Mouse (Mus musculus) bone marrow, adult 2 months (tissue): ENCODE data around the gene Tpm4.

ENCODE experiments used
- CTCF ChIP-seq: fragments of 200-500 bp; IDR thresholded peaks from 2 replicates; pipeline ENCODE4 v1.5.1; 2011; ENCODE audit warnings: low read length, control low read depth; ENCODE audit not compliant: control insufficient read depth, insufficient read depth
- POLR2A ChIP-seq: fragments of 200-500 bp; IDR thresholded peaks from 2 replicates; pipeline ENCODE4 v1.6.1; 2011; ENCODE audit warnings: low read depth, mild to moderate bottlenecking, control low read depth, low read length, borderline replicate concordance; ENCODE audit not compliant: control insufficient read depth

GRCm38 (mm10) chr8:72121997-72122396 is 12.8 kb upstream of the Tpm4 start:
- TF ChIP-seq POLR2A, result no peak
- no peak for TF ChIP-seq CTCF
